Mouse (Mus musculus): ENCODE measurements around the gene Dnajc3.
"Not testable (repeated sequence)": the region's sequence is repeated elsewhere in the genome, so short reads cannot be mapped to it uniquely, and the experiment has no call there.

Gene Dnajc3

GRCm38 (mm10) chr14:118931181-118931580, 6.6 kb upstream of the Dnajc3 start:
- no peak for DNase-seq (ENCODE audit: low spot score)

DNA sequence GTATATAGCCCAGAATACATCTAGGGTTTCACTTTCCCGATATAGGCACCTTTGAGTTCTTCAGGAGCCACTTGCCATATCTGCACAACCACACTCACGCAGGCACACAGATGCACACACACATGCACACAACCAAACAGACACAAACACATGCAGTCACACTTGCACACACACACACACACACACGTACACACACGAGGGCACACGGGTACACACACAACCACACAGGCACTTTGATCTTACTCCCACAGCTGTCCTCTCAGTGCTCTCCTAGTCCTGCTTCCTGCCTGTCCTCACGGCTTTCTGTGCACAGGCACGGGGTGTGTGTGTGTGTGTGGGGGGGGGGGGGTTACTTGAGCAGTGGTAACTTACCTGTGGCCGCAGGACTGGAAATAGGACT, 4.8 kb upstream of the Dnajc3 start:
- DNase-seq (ENCODE audit: low spot score): no peak

DNA sequence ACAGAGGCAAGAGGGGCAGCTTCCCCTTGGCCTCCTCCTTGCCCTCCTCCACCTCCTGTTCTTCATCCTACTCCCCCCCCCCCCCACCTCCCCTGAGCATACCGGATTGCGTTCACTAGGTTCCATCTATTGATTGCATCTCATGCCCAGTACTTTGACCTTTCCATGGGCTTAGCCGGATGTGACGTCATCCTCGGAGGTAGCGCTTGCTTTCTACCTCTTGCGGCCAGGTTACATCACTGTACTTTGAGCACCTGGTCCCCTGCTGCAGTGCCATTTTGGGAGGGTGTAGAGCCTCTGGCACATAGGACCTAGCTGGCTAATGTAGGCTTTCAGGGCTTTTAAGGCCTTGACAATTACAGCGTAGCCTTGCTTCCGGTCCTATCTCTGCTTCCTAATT, 3.1 kb upstream of the Dnajc3 start:
- DNase-seq (ENCODE audit: low spot score): no peak

DNA sequence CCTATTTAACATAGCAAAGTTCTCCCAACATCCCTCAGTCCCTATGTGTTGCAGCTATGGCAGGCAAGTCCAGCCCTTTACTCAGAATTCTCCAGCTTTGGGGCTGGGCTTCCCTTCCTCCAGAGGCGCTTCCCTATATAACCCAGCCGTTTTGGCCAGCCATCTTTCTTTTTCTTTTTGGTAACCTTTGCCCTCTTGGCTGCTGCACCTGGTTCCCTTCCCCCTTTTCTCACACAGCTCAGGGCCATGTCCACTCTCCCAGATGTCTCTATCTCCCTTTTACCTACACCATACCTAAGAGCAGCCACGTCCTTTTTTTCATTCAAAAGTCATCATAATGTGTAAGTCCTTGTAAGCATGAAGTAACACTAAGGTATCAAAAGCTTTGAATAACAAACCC, 1.5 kb upstream of the Dnajc3 start:
- no peak for DNase-seq (ENCODE audit: low spot score)

GRCm38 (mm10) chr14:118936952-118937351, 824 bp upstream of the Dnajc3 start:
- DNase-seq (ENCODE audit: low spot score): no peak

DNA sequence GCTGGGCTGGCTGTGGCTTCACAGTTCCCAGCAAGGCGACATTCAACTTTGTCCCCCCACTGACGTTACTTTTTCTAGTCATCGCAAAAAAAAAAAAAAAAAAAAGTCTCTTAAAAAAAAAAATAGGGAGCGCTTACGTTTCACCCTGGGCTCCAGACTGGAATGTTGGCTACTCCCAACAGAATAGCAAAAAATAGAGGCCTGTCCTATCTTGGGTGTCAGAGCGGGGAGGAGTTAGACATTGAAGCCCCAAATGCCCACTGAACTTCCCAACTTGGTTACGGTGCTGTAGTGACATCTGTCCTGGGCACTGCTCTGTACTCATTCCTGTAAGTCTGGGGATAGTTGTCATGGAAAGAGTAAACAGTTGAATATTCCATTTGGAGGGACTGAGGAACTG, 775 bp downstream of the Dnajc3 start:
- peak; percentile 50 for DNase-seq (ENCODE audit: low spot score)

GRCm38 (mm10) chr14:118940796-118941495, 3.2 kb downstream of the Dnajc3 start:
- no peak for DNase-seq (ENCODE audit: low spot score)

DNA sequence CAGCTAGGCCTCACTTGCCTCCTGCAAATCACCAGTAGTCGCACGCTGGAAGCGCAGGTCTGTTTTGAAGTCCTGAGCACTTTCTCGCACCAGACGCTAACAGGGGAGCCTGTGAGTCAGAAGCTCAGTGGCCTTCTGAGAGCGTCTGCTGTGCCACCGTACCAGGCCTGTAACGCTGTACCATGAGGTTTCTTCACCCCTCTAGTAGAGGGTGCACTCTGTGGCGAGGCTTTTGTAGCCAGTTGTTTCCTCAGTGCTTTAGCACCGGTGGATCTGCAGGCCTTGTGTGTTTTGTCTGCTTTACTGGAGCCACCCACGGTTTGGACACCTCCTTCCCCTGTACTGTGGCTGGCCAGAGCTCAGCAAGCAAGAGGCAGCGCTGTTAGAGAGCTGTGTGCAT, 4.3 kb downstream of the Dnajc3 start:
- no peak for DNase-seq (ENCODE audit: low spot score)

- no peak for DNase-seq (ENCODE audit: low spot score)
Observed at GRCm38 (mm10) chr14:118944702-118945101, 6.9 kb downstream of the Dnajc3 start.

GRCm38 (mm10) chr14:118948841-118949240, 11.1 kb downstream of the Dnajc3 start:
- DNase-seq (ENCODE audit: low spot score): no peak

- DNase-seq (ENCODE audit: low spot score): no peak
Observed at GRCm38 (mm10) chr14:118951912-118952583, 14.3 kb downstream of the Dnajc3 start.

- no peak for DNase-seq (ENCODE audit: low spot score)
Observed at GRCm38 (mm10) chr14:118958010-118958409, 20.2 kb downstream of the Dnajc3 start.

DNA sequence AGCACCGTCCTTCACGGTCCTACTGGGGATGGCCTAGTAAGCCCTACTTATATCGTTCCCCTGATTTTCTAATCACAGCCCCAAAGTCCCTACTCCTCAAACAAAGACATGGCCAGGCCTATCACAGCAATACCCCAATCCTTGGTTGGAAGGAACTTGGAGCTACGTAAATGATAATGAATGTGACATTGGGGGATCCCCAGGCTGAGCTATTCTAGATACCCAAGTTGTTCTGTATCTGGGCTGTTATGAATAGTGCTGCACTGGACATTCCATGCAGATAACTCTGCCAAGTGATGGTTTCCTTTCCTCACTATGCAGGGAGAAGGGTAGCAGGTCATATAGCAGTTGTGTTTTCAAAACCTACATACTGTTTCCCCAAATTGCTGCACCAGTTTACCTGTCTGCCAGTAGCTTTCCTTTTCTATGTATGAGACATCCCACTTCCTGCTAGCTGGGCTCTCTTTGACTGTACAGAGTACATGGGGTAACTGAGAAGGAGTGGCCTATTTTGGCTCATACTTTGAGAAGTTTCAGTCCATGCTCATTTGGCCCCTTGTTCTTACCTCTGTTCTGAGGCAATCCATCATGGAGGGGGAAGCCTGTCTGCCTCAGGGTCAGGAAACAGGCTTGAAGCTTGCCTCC, 27.7 kb downstream of the Dnajc3 start:
- no peak for DNase-seq (ENCODE audit: low spot score)

- no peak for DNase-seq (ENCODE audit: low spot score)
Observed at GRCm38 (mm10) chr14:118967646-118968045, 29.9 kb downstream of the Dnajc3 start.

GRCm38 (mm10) chr14:118972268-118972667, 34.5 kb downstream of the Dnajc3 start:
- DNase-seq (ENCODE audit: low spot score): no peak

GRCm38 (mm10) chr14:118977136-118977816, 39.5 kb downstream of the Dnajc3 start:
- DNase-seq (ENCODE audit: low spot score): no peak

GRCm38 (mm10) chr14:118979571-118980325, 42.0 kb downstream of the Dnajc3 start:
- DNase-seq (ENCODE audit: low spot score): no peak

DNA sequence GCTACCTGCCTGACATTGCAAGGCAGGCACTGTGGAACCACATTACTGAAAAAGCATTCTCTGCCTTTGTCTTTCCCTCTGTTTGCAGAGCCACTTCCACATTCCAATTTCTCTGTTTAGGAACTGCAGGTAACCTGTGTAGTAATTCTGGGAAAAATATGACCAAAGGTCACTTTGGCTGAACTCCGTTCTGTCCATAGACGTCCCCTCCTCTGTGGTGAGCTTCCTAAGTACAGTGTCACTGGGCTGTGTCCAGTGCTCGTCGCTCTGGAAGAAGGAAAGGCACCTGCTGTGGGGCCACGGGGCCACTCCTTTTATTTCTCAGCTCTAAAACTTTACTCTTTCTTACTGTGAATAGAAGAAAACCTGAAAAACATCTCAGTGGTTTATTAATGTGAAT, 42.6 kb downstream of the Dnajc3 start:
- no peak for DNase-seq (ENCODE audit: low spot score)

DNA sequence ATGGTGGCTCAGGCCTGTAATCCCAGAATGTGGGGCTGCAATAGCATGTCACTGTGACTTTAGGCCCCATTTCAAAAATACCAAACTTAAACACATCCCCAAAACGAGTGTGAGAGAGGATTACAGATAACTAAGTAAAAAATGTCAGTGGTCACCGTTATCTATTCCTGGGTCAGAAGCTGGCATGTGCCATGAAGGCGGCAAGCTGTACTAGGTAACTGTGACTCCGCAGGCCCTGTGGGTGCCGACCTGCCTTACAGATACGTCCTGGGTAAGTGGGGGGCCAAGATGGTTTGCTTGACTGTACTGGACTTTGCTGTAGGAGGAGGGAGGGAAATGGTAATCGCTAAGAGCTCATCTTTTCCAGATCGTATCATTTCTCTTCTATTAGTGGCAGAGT, 43.1 kb downstream of the Dnajc3 start:
- no peak for DNase-seq (ENCODE audit: low spot score)

GRCm38 (mm10) chr14:118981711-118982428, 44.1 kb downstream of the Dnajc3 start:
- DNase-seq (ENCODE audit: low spot score): not testable (repeated sequence)

- DNase-seq (ENCODE audit: low spot score): not testable (repeated sequence)
Observed at GRCm38 (mm10) chr14:118982429-118983045, 44.8 kb downstream of the Dnajc3 start.

All from embryo, embryonic 10.5 days (tissue).